Mouse (Mus musculus): ENCODE data around the gene Cdc42ep4.

Cdc42ep4 gene

DNA sequence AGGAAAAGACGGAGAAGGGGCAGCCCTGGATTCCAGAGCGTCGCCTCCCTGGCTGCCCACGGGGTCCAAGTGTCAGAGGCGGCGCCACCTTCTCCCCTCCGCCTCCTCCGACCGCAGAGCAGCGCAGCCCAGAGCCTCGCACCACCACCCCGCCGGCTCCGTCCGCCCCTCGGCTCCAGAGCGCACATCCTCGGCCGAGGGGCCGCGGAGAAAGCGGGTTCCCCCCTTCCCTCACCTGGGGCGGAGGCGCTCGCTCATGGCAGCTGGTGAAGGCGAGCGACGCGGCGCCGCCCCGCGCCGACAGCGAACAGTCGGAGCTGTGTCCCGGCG, 68.1 kb downstream of the Cdc42ep4 start:
- no peak for DNase-seq (ENCODE audit: low spot score in 2 of 2)

DNA sequence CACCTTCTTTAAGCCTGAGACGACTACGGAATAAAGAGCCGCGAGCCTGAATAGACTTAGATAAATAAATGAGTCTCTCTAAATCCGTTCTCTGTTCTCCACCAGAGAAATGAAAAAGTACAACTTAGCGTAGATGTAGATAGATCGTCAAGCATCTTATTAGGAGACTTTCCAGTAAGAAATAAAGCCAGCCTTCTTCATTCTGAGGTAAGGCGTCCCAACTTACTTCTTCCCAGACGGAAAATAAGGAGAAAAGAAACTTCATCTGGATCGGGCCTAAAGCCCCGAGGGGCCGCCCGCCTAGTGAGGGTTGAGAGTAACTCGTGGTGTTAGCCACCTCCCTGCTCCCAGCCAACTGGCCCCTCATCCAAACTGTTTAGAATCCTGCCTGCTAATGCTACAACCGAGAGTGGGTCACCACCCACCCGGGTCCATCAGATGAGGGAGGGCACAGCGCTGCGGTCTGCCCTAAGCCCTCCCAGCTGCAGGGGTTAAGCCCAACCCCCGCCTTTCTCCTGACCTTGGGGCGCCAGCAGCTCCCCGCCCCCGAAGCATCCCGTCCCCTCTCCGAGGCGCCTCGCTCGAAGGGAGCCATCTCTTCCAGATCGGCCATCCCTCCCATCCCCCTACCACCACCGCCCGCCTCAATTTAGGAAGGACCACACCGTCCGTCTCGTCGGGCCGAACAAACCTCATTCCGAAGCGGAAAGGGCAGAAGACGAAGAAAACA, 68.6 kb downstream of the Cdc42ep4 start:
- DNase-seq (ENCODE audit: low spot score in 2 of 2) = peak in 1 of 2 experiments; percentile 36

DNA sequence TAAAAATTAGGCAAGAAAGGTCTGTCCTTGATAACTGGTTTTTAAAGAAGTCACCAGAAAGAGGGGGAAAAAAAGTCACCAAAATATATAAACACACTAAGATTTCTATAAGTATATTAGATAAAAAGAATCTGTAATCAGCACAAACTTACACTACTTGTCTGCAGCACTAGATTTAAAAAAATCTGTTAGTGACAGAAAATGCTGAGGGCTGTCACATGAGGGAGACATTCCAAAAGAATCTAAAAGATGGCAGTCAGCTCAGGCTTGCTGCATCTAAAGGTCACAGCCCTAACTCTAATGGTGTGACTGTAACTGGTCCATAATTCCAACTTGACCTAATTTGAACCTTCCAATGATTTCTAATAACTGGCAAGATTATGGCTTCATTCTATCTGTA, 69.7 kb downstream of the Cdc42ep4 start:
- DNase-seq (ENCODE audit: low spot score in 2 of 2) = no peak

DNA sequence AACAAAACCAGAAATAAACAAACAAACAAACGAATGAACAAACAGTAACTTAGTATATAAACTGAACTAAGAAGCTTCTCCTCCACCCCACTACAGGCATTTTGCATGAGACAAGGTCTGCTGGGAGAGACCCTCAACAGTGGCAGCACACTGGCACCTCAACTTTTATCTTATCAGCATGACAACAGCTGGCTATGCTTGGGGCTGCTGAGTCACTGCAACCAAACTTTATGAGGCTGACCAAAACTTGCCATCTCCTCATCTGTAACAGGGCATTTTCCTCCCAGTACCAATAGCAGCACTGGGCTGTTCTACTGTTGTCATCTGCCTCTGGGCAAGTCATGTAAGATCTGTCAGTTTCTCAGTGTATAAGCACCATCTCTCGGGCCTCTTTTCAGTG, 70.7 kb downstream of the Cdc42ep4 start:
- DNase-seq (ENCODE audit: low spot score in 2 of 2) = no peak

DNA sequence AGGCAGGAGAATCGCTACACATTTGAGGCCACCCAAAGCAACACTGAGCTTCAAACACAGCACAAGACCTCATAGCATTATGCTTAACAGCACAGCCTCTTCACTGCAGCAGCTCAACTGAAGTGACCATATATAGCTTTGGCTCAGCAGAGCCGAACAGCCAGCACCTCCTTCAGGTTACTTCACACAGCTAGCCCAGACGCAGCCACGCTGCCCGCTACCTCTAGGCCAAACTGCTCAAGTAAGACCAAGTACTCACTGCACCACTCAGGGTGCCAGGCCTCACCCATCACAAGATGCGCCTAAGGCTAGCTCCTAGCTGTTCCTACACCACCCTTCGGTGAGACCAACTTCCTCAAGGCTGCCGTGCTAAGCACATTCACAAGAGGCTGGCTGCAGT, 73.3 kb downstream of the Cdc42ep4 start:
- DNase-seq (ENCODE audit: low spot score in 2 of 2) = no peak

DNA sequence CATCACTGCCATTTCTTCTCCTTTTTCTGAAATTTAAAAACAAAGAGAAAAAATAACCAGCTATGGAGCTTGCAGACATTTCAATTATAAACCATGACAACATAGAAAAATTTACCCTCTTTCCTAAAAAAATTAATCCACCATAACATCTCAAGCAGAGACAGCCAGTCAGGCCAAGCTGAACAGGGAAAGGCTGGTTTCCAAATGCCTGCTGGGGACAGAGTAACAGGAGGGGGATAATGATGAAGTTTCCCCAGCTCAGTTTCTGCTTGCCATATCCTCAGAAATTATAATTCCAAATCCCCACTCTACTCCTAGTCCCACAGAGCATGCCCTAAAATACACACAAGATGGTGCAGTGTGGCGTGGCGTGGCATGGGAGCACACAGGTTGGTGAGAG, 74.3 kb downstream of the Cdc42ep4 start:
- DNase-seq (ENCODE audit: low spot score in 2 of 2) = no peak

All from cerebellum, postnatal 4 days (tissue).